Mouse (Mus musculus): ENCODE results near the gene Olfr1417. TPM values are rescaled to one million over a fixed set of nuclear protein-coding genes. Genes with fewer than 3 reads are reported as not detected.

The Olfr1417 gene
- polyA plus RNA-seq, 1 experiment from 2014 or later = not detected

GRCm38 (mm10) chr19:11846333-11846732, 7.3 kb upstream of the Olfr1417 start:
- Histone ChIP-seq H3K9ac (ENCODE audit: low read length) (no peak overlapping the region), H3K36me3 (ENCODE audit: control insufficient read depth, insufficient read depth, low read length) (no peaks in the 10 kb centered on the region), H3K4me3 (ENCODE audit: low read depth, low read length) (no peak overlapping the region), H3K9me3 (ENCODE audit: control insufficient read depth, low read length) (no peaks in the 10 kb centered on the region), H3K4me2 (ENCODE audit: low read depth, severe bottlenecking) (no peak overlapping the region), H3K4me1 (ENCODE audit: control insufficient read depth, insufficient read depth, low read length) (no peaks in the 10 kb centered on the region), H3K27ac (replicated peaks; ENCODE audit: low read depth, low read length) (no peak overlapping the region), H3K27me3 (ENCODE audit: control insufficient read depth, insufficient read depth, low read length) (no peaks in the 10 kb centered on the region)
- ATAC-seq (ENCODE audit: insufficient number of reproducible peaks, low FRiP score, low TSS enrichment, low read depth) (no peak), DNase-seq (ENCODE audit: low spot score) (no peak)
- 90% methylated on average over 4 of the region's 4 CpGs for WGBS

- no peaks in the 10 kb centered on the region for H3K4me1 ChIP-seq (ENCODE audit: control insufficient read depth, insufficient read depth, low read length)
- ATAC-seq (ENCODE audit: insufficient number of reproducible peaks, low FRiP score, low TSS enrichment, low read depth) (no peak), DNase-seq (ENCODE audit: low spot score) (no peak)
- H3K4me3 ChIP-seq (ENCODE audit: low read depth, low read length) = no peak overlapping the region
- H3K27ac ChIP-seq (replicated peaks; ENCODE audit: low read depth, low read length) = no peak overlapping the region
- H3K27me3 ChIP-seq (ENCODE audit: control insufficient read depth, insufficient read depth, low read length) = peaks cover 14% of the 10 kb centered on the region
- H3K9me3 ChIP-seq (ENCODE audit: control insufficient read depth, low read length) = no peaks in the 10 kb centered on the region
- H3K9ac ChIP-seq (ENCODE audit: low read length) = no peak overlapping the region
- no peaks in the 10 kb centered on the region for H3K36me3 ChIP-seq (ENCODE audit: control insufficient read depth, insufficient read depth, low read length)
- 30% methylated on average over 4 of the region's 4 CpGs for WGBS
- H3K4me2 ChIP-seq (ENCODE audit: low read depth, severe bottlenecking) = no peak overlapping the region
Observed at GRCm38 (mm10) chr19:11823346-11824065, 15.5 kb downstream of the Olfr1417 start.

DNA sequence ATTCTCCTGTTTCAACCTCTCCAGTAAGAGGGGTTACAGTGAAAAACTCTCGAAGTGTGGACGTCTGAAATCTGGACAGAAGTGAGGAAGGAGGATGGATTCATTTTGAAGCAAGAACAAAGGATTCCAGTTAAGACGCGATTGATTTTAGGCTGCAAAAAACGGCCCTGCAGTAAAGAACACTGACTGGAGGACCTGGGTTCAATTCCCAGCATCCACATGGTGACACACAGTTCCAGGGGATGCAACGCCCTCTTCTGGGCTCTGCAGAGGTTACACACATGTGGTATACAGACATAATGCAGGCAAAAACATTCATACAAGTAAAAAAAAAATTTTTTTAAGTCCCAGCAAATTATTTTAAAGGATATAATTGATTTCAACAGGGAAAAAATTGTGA, 18.8 kb downstream of the Olfr1417 start:
- peak overlapping the region; percentile 96; the same call in 1 of the 2 replicates for H3K4me2 ChIP-seq (ENCODE audit: low read depth, severe bottlenecking)
- 37% methylated on average over 6 of the region's 6 CpGs for WGBS
- no peaks in the 10 kb centered on the region for H3K36me3 ChIP-seq (ENCODE audit: control insufficient read depth, insufficient read depth, low read length)
- ATAC-seq (ENCODE audit: insufficient number of reproducible peaks, low FRiP score, low TSS enrichment, low read depth) = no peak
- H3K9ac ChIP-seq (ENCODE audit: low read length) = no peak overlapping the region
- H3K9me3 ChIP-seq (ENCODE audit: control insufficient read depth, low read length) = no peaks in the 10 kb centered on the region
- no peak for DNase-seq (ENCODE audit: low spot score)
- peaks cover 37% of the 10 kb centered on the region for H3K27me3 ChIP-seq (ENCODE audit: control insufficient read depth, insufficient read depth, low read length)
- no peak overlapping the region for H3K4me3 ChIP-seq (ENCODE audit: low read depth, low read length)
- H3K4me1 ChIP-seq (ENCODE audit: control insufficient read depth, insufficient read depth, low read length) = no peaks in the 10 kb centered on the region
- no peak overlapping the region for H3K27ac ChIP-seq (replicated peaks; ENCODE audit: low read depth, low read length)

- peaks cover 37% of the 10 kb centered on the region for H3K27me3 ChIP-seq (ENCODE audit: control insufficient read depth, insufficient read depth, low read length)
- no peaks in the 10 kb centered on the region for H3K9me3 ChIP-seq (ENCODE audit: control insufficient read depth, low read length)
- H3K4me1 ChIP-seq (ENCODE audit: control insufficient read depth, insufficient read depth, low read length) = no peaks in the 10 kb centered on the region
- peak; percentile 82; the same call in 1 of the 2 replicates for ATAC-seq (ENCODE audit: insufficient number of reproducible peaks, low FRiP score, low TSS enrichment, low read depth)
- no peak overlapping the region for H3K27ac ChIP-seq (replicated peaks; ENCODE audit: low read depth, low read length)
- peak overlapping the region; percentile 96 for H3K4me2 ChIP-seq (ENCODE audit: low read depth, severe bottlenecking)
- peak overlapping the region; percentile 51 for H3K4me3 ChIP-seq (ENCODE audit: low read depth, low read length)
- H3K9ac ChIP-seq (ENCODE audit: low read length) = no peak overlapping the region
- no peaks in the 10 kb centered on the region for H3K36me3 ChIP-seq (ENCODE audit: control insufficient read depth, insufficient read depth, low read length)
- WGBS = 1% methylated on average over 15 of the region's 15 CpGs
- peak; percentile 92 for DNase-seq (ENCODE audit: low spot score)
Observed at GRCm38 (mm10) chr19:11819800-11820199, 19.2 kb downstream of the Olfr1417 start.

- no peaks in the 10 kb centered on the region for H3K4me1 ChIP-seq (ENCODE audit: control insufficient read depth, insufficient read depth, low read length)
- DNase-seq (ENCODE audit: low spot score) (peak; percentile 55), ATAC-seq (ENCODE audit: insufficient number of reproducible peaks, low FRiP score, low TSS enrichment, low read depth) (no peak)
- peak within 1 kb of the TSS; percentile 67 for H3K9ac ChIP-seq (ENCODE audit: low read length)
- H3K4me2 ChIP-seq (ENCODE audit: low read depth, severe bottlenecking) = peak within 1 kb of the TSS; percentile 96
- WGBS = under 1% methylated on average over 20 of the region's 20 CpGs
- no peaks in the 10 kb centered on the region for H3K9me3 ChIP-seq (ENCODE audit: control insufficient read depth, low read length)
- H3K27me3 ChIP-seq (ENCODE audit: control insufficient read depth, insufficient read depth, low read length) = peaks cover 37% of the 10 kb centered on the region
- H3K36me3 ChIP-seq (ENCODE audit: control insufficient read depth, insufficient read depth, low read length) = no peaks in the 10 kb centered on the region
- H3K4me3 ChIP-seq (ENCODE audit: low read depth, low read length) = peak within 1 kb of the TSS; percentile 51
- no peak within 1 kb of the TSS for H3K27ac ChIP-seq (replicated peaks; ENCODE audit: low read depth, low read length)
Observed at GRCm38 (mm10) chr19:11819143-11819700, 19.8 kb downstream of the Olfr1417 start, which contains the start of gene Stx3. Gene Stx3, minus strand, starts transcription at chr19:11819403.

DNA sequence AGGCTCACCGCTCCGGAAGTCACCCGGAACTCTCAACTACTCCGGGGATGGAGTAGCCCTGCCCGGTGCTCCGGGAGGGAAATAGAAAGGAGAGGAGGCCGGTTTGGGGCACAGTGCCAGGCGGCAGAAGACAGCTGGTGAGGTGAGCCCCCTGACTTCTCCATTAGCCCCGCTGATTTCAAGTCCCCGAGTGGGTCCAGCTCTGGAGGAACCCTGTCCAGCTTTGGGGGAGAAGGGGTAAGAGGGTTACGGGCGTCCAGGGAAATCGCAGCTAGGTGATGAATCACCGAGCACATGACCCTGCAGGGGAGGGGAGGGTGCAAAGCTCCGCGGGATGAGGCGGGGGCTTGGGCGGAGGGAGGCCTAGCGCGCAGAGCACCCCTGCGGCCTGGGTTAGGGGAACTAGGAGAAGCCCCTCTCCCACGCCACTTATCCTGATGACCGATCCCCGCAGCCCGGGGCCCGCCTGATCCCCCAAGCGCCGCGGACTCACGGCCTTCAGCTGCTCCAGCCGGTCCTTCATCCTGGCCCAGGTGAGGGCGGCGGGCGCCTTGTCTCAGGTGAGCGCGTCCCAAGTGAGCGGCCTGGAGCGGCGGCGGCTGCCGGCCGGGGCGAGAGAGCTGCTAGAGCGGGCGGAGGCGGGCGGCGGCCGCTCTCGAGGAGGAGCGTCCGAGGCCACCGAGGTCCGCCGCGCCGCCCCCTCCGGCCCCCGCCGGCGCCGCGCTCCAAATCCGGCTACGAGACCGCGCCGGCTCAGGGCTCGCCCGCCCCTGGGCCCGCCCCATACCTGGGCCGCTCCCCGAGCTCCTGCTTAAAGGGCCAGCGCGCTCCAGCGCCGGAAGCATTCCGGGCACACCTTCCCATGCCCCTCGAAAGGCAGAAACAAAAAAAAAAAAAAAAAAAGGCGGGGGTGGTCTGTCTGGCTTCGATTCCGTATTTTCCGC, 20.5 kb downstream of the Olfr1417 start:
- H3K4me1 ChIP-seq (ENCODE audit: control insufficient read depth, insufficient read depth, low read length) = no peaks in the 10 kb centered on the region
- WGBS = 1% methylated on average over 65 of the region's 83 CpGs
- peak overlapping the region; percentile 96 for H3K4me2 ChIP-seq (ENCODE audit: low read depth, severe bottlenecking)
- no peaks in the 10 kb centered on the region for H3K9me3 ChIP-seq (ENCODE audit: control insufficient read depth, low read length)
- peaks cover 37% of the 10 kb centered on the region for H3K27me3 ChIP-seq (ENCODE audit: control insufficient read depth, insufficient read depth, low read length)
- peak overlapping the region; percentile 67 for H3K9ac ChIP-seq (ENCODE audit: low read length)
- peak overlapping the region; percentile 51 for H3K4me3 ChIP-seq (ENCODE audit: low read depth, low read length)
- DNase-seq (ENCODE audit: low spot score) (peak; percentile 58), ATAC-seq (ENCODE audit: insufficient number of reproducible peaks, low FRiP score, low TSS enrichment, low read depth) (peak; percentile 53; the same call in 1 of the 2 replicates)
- no peak overlapping the region for H3K27ac ChIP-seq (replicated peaks; ENCODE audit: low read depth, low read length)
- no peaks in the 10 kb centered on the region for H3K36me3 ChIP-seq (ENCODE audit: control insufficient read depth, insufficient read depth, low read length)

DNA sequence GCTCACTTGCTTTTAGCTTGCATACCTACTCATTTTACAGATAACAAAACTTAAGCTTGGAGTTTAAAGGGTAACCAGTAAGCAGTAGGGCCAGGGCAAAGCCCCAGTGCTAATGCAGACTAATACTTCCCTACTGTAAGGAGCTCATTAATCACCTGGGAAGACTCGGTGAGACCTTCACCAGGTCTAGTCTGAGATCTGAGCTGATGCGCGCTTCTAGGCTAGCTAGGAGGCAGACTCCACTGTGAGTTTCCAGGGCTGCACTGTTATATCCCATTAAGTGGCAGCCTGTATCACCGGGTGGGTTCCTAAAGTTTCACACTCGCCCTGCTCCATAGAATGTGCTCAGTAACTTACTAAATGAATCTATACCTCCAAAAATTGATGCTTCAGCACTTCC, 21.4 kb downstream of the Olfr1417 start:
- Histone ChIP-seq H3K36me3 (ENCODE audit: control insufficient read depth, insufficient read depth, low read length) (no peaks in the 10 kb centered on the region), H3K27me3 (ENCODE audit: control insufficient read depth, insufficient read depth, low read length) (peaks cover 37% of the 10 kb centered on the region), H3K4me2 (ENCODE audit: low read depth, severe bottlenecking) (peak overlapping the region; percentile 96; the same call in 1 of the 2 replicates), H3K4me1 (ENCODE audit: control insufficient read depth, insufficient read depth, low read length) (no peaks in the 10 kb centered on the region), H3K9me3 (ENCODE audit: control insufficient read depth, low read length) (no peaks in the 10 kb centered on the region), H3K9ac (ENCODE audit: low read length) (no peak overlapping the region), H3K27ac (replicated peaks; ENCODE audit: low read depth, low read length) (no peak overlapping the region), H3K4me3 (ENCODE audit: low read depth, low read length) (peak overlapping the region; percentile 51; the same call in 1 of the 2 replicates)
- WGBS = 4% methylated on average over 5 of the region's 5 CpGs
- DNase-seq (ENCODE audit: low spot score) = no peak
- no peak for ATAC-seq (ENCODE audit: insufficient number of reproducible peaks, low FRiP score, low TSS enrichment, low read depth)

DNA sequence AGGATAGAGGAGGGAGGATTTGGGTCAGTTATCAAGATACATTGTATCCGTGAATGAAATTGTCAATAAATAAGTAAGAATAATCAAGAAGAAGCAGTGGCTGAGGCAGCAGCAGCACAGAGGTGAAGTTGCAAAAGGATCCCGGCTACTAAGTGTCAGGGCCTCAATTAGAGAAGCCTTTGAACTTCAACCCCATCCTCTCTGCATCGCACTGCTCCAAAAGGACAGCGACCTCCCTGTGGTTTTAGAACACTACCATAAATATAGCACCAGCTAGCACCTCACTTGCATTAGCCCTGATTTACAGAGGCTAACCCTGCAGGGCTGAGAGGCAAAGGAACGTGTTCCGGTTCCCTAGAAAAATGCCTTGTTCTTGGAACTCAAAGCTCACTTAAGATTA, 22.3 kb downstream of the Olfr1417 start:
- peaks cover 37% of the 10 kb centered on the region for H3K27me3 ChIP-seq (ENCODE audit: control insufficient read depth, insufficient read depth, low read length)
- ATAC-seq (ENCODE audit: insufficient number of reproducible peaks, low FRiP score, low TSS enrichment, low read depth) (no peak), DNase-seq (ENCODE audit: low spot score) (no peak)
- no peaks in the 10 kb centered on the region for H3K36me3 ChIP-seq (ENCODE audit: control insufficient read depth, insufficient read depth, low read length)
- no peak overlapping the region for H3K9ac ChIP-seq (ENCODE audit: low read length)
- H3K4me3 ChIP-seq (ENCODE audit: low read depth, low read length) = no peak overlapping the region
- H3K4me2 ChIP-seq (ENCODE audit: low read depth, severe bottlenecking) = no peak overlapping the region
- no peaks in the 10 kb centered on the region for H3K4me1 ChIP-seq (ENCODE audit: control insufficient read depth, insufficient read depth, low read length)
- no peak overlapping the region for H3K27ac ChIP-seq (replicated peaks; ENCODE audit: low read depth, low read length)
- WGBS = 13% methylated on average over 6 of the region's 6 CpGs
- H3K9me3 ChIP-seq (ENCODE audit: control insufficient read depth, low read length) = no peaks in the 10 kb centered on the region

Data from limb, embryonic 11.5 days (tissue).